Comparison of ENCODE assay signal across 14 mouse cellular contexts in the genomic region with DNA sequence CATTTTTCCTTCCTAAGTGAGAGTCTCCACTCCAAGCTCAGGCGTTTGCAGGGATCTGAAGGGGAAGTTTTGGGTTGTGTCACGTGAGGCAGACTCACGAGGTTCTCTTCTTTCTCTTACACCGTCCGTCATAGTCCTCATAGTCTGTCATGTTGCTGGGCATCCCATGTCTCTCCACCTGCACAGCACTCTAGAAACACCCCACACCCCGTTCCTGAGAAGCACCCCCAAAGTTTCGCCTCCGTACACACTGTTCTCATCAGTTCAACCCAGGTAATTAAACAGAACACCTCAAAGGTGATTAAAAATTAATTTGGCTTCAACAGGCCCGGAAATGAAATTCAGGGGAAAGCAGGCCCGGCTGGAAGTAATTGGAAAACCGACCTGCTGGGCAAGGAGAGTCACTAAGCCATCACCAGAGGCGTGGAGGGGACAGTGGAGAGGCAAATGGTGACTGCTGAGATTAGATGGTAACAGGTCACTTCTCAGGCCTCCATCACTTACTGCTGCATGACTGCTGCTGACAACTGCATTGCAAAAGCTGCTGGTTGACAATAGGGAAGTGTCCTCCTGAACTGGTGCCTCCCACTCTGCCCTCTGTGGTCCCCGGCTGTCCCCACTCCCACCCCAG.
DNase-seq lines count a peak whose midpoint lies in the region; ATAC-seq and TF ChIP-seq lines count a peak whose summit lies in the region.
"Had no signal": no experiment of that assay in that cellular context is flagged by ENCODE, and none has a peak within 500 bp of the region (broad histone marks: within the 10 kb centered on the region; RNA-seq: fewer than 3 reads in every experiment).

No protein-coding gene starts in this region.

- no peak overlapping the region for H3K4me3 ChIP-seq in hindbrain, embryonic 13.5 days
- no peak overlapping the region for H3K4me3 ChIP-seq in hindbrain, embryonic 12.5 days
- H3K4me3 ChIP-seq in bone marrow macrophage, adult 2 months (ENCODE audit: insufficient read depth, low read length) = no peak overlapping the region
- H3K4me3 ChIP-seq: erythroblast, embryonic 14.5 days had no signal

- H3K4me2 ChIP-seq in hindbrain, embryonic 13.5 days = no peak overlapping the region
- H3K4me2 ChIP-seq in hindbrain, embryonic 12.5 days (replicated peaks) = no peak overlapping the region
- H3K4me2 ChIP-seq: liver, embryonic 11.5 days had no signal

- peak; percentile 47 for ATAC-seq in hindbrain, embryonic 13.5 days (ENCODE audit: low FRiP score)
- no peak for ATAC-seq in hindbrain, embryonic 12.5 days (ENCODE audit: low FRiP score)
- ATAC-seq in granulocyte monocyte progenitor cell, adult 5-6 weeks (replicated peaks; ENCODE audit: poor library complexity, severe bottlenecking) = peak; percentile 71
- ATAC-seq: intestine, embryonic 16.5 days had no signal

- 60% methylated on average over 13 of the region's 13 CpGs for WGBS in hindbrain, embryonic 13.5 days
- WGBS in hindbrain, embryonic 12.5 days = 60% methylated on average over 13 of the region's 13 CpGs

- no peak for TF ChIP-seq CTCF in bone marrow macrophage, adult 2 months (IDR thresholded peaks at IDR 0.05; ENCODE audit: low read depth, low read length)

- peaks cover 6% of the 10 kb centered on the region for H3K27me3 ChIP-seq in hindbrain, embryonic 13.5 days
- H3K27me3 ChIP-seq in hindbrain, embryonic 12.5 days = peaks cover 9% of the 10 kb centered on the region

- peaks cover 34% of the 10 kb centered on the region for H3K4me1 ChIP-seq in hindbrain, embryonic 13.5 days (replicated peaks)
- H3K4me1 ChIP-seq in hindbrain, embryonic 12.5 days = peaks cover 17% of the 10 kb centered on the region
- peaks cover 38% of the 10 kb centered on the region for H3K4me1 ChIP-seq in bone marrow macrophage, adult 2 months (ENCODE audit: control insufficient read depth, insufficient read depth, low read length)

- no peaks in the 10 kb centered on the region for H3K36me3 ChIP-seq in hindbrain, embryonic 13.5 days
- H3K36me3 ChIP-seq in hindbrain, embryonic 12.5 days = no peaks in the 10 kb centered on the region

- no peak overlapping the region for H3K9ac ChIP-seq in hindbrain, embryonic 13.5 days
- no peak overlapping the region for H3K9ac ChIP-seq in hindbrain, embryonic 12.5 days

- no peaks in the 10 kb centered on the region for H3K9me3 ChIP-seq in hindbrain, embryonic 13.5 days
- H3K9me3 ChIP-seq in hindbrain, embryonic 12.5 days (replicated peaks) = no peaks in the 10 kb centered on the region

- H3K27ac ChIP-seq in hindbrain, embryonic 13.5 days = no peak overlapping the region
- H3K27ac ChIP-seq in hindbrain, embryonic 12.5 days = no peak overlapping the region
- H3K27ac ChIP-seq in bone marrow macrophage, adult 2 months (ENCODE audit: insufficient read depth, low read depth, low read length) = peak overlapping the region; percentile 61

- DNase-seq in cerebellum, postnatal 25 days = peak; percentile 64 to 72
- no peak for DNase-seq in MN1 (ENCODE audit: low spot score)
- no peak for DNase-seq in right cerebral cortex, postnatal 10 days (ENCODE audit: low spot score in 2 of 2)
- DNase-seq: adrenal gland, adult 2 months; gastrocnemius, postnatal 10 days; lung, postnatal 10 days; thymus, adult 18-20 months had no signal

- no peak for TF ChIP-seq POLR2A in bone marrow macrophage, adult 2 months (IDR thresholded peaks at IDR 0.05; ENCODE audit: borderline replicate concordance, low read depth, low read length)

Comparison
In these comparisons a context has a peak if more than half of its experiments do, and no peak if none do; other contexts are left out.
1. DNase-seq: peak in cerebellum, postnatal 25 days (2 of 2); none in MN1 (single experiment) and right cerebral cortex, postnatal 10 days (0 of 2).